Mouse (Mus musculus): Measurements from ENCODE around the gene Ngb. TPM values are rescaled to one million over a fixed set of nuclear protein-coding genes. Genes with fewer than 3 reads are reported as not detected.

Gene Ngb
- polyA plus RNA-seq (2017; shearing (Covaris generic)) = not detected

GRCm38 (mm10) chr12:87102165-87102631, at the start of gene Ngb:
Ngb (minus strand) TSS chr12:87102539.

GRCm38 (mm10) chr12:87147395-87148089, 45.2 kb upstream of the Ngb start, which contains the start of gene Pomt2:
Pomt2 (minus strand) TSS chr12:87147968.

GRCm38 (mm10) chr12:87146966-87147365, 44.6 kb upstream of the Ngb start, which contains the start of gene Gstz1:
Gstz1 (plus strand) TSS chr12:87147165.

Other genes starting within 250 kb of the Ngb start
- 61.7 TPM for gene Irf2bpl, start 217.7 kb downstream of the Ngb start, polyA plus RNA-seq (2017; shearing (Covaris generic))
- 43.0 TPM for gene Cipc, start 155.5 kb downstream of the Ngb start, polyA plus RNA-seq (2017; shearing (Covaris generic))
- 0.13 TPM for gene Zdhhc22, start 112.1 kb downstream of the Ngb start, polyA plus RNA-seq (2017; shearing (Covaris generic))
- 2.1 TPM for gene Tmem63c, start 81.2 kb downstream of the Ngb start, polyA plus RNA-seq (2017; shearing (Covaris generic))
- gene Gstz1, start 44.6 kb upstream of the Ngb start, polyA plus RNA-seq (2017; shearing (Covaris generic)) = 14.0 TPM
- gene Pomt2, start 45.4 kb upstream of the Ngb start, polyA plus RNA-seq (2017; shearing (Covaris generic)) = 6.8 TPM
- gene Samd15, start 97.2 kb upstream of the Ngb start, polyA plus RNA-seq (2017; shearing (Covaris generic)) = 3.3 TPM
- gene Tmed8, start 97.9 kb upstream of the Ngb start, polyA plus RNA-seq (2017; shearing (Covaris generic)) = 7.9 TPM
- gene Noxred1, start 136.2 kb upstream of the Ngb start, polyA plus RNA-seq (2017; shearing (Covaris generic)) = 1.3 TPM
- gene Vipas39, start 163.7 kb upstream of the Ngb start, polyA plus RNA-seq (2017; shearing (Covaris generic)) = 43.5 TPM
- 183 TPM for gene Ahsa1, start 163.9 kb upstream of the Ngb start, polyA plus RNA-seq (2017; shearing (Covaris generic))
- not detected for gene Ism2, start 197.2 kb upstream of the Ngb start, polyA plus RNA-seq (2017; shearing (Covaris generic))

Measured in inflammation-experienced regulatory T-cells, adult 16 weeks (primary cell).